Mouse (Mus musculus) liver, embryonic 14.5 days (tissue): ENCODE measurements at regions not wholly inside any gene's neighbourhood (a gene's known extent, or its start where the extent isn't known, plus 50 kb on each side); places are given as distances from the start of the nearest gene placed in this dataset.

Source experiments
- CTCF ChIP-seq: IDR thresholded peaks from 2 replicates; pipeline ENCODE4 v1.5.1; 2016; ENCODE audit warnings: antibody characterized with exemption, low read depth, control low read depth
- EP300 ChIP-seq: IDR thresholded peaks from 2 replicates; pipeline ENCODE4 v1.6.1; 2016; ENCODE audit warnings: antibody characterized with exemption, low read depth

- no peak for TF ChIP-seq EP300
- no peak for TF ChIP-seq CTCF
Observed at GRCm38 (mm10) chr11:79833817-79834216, 128.4 kb downstream of the Utp6 start.
